Mouse (Mus musculus) gastrocnemius, adult 8-10 months (tissue): ENCODE results near the gene Hils1. TPM values are rescaled to one million over a fixed set of nuclear protein-coding genes. Genes with fewer than 3 reads are reported as not detected.
"Not testable (repeated sequence)": the region's sequence is repeated elsewhere in the genome, so short reads cannot be mapped to it uniquely, and the experiment has no call there.

Source experiments
- DNase-seq, 2 experiments: peaks; one replicate each; pipeline ENCODE4 v3.0.0; 2022; ENCODE audit warnings: low spot score in 2 of 2
- total RNA-seq, 4 experiments: library from RNA; stranded (reverse); gene quantifications; 2 replicates each; pipeline ENCODE4 v1.2.4; 2022

Hils1 gene
- total RNA-seq, 4 experiments from 2014 or later: not detected

DNA sequence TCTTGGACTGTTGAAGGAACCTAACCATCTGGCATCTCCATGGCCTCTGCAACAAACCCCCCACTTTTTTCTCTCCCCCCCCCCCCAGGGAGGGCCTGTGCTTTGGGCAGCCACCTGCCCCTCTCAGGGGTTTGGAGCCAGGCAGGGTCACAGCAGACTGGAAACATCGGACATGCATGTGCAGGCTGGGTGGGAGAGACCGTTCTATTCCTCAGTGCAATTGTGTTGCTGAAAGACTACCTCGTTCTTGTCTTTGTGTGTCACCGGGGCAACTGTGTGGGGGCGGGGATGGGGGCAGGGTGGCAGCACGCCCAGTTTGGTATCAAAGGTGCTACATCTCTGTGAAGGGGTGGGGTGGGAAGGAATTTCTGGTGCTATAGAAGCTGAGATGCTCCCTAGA lies 15.2 kb upstream of the Hils1 start:
- DNase-seq: no peak

DNA sequence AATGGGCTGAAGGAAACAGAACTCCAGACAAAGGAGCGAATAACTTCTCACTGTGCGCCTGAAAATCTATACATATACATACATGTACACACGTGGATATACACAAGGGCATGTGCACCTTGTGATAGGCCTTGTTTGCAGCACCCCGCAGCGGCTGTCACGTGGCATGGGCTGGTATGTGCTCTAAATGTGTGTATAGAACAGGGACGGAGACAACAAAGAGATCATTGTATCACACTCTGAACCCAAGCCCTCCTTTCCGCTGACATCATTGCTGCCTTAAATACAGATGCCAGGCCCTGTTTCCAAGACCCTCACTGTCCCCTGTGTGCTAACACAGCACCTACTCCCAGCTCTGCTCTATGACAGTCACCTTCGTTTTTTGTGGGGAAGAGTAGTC lies 12.3 kb upstream of the Hils1 start:
- DNase-seq: no peak

DNA sequence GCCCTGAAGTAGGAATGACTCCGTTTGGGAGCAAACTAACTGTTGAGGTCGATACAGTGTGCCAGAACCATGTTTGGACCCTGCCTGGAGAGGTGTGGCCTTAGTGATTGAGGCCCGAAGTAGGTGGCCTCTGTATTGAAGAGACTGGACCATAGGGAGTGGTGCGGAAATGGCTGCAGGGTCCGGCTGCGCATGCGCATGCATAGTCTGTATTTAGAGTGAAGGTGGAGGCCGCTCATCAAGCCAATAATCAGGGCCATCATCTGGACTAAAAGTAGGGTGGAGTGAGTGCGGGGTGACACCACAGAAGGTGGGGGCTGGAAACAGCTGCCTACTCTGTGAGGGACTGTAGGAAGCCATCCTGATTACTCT lies 9.7 kb upstream of the Hils1 start:
- peak; percentile 40 to 70 for DNase-seq

DNA sequence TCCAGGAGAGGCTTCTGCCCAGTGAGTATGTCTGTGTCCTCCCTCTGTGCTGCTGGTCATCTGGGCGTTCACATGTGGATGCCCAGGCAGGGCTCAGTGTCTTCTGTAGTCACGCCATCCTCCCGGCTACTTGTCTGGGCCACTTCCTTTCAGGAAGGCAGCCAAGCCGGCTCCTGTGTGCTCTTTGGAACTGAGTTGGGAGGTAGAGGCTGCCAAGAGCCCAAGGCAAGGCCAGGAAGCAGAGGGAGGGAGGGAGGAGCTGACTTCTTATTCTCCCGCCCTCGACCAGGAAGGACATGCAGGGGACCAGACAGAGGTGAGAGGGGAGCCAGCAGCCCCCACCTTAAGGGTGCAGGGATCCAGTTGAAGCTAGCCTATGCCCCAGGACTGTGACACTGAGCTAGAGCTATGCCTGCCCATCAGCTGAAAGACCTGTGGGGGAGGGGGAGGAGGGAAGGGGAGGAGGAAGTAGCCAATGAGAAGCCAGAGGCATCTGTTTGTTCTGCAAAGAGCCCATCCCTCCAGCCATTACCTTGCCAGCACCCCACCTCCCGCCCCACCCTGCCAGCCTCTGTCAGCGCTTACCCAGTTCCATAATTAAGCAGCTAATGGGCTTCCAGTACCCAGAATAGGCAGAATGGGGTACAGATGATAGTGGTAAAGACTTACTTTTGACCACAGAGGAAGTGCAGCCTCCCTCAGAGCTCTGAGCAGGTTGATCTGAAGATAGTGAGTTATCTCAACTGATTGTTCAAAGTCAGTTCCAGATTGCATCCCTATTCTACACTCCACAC lies 9.1 kb upstream of the Hils1 start:
- peak; percentile 82 to 91 for DNase-seq

DNA sequence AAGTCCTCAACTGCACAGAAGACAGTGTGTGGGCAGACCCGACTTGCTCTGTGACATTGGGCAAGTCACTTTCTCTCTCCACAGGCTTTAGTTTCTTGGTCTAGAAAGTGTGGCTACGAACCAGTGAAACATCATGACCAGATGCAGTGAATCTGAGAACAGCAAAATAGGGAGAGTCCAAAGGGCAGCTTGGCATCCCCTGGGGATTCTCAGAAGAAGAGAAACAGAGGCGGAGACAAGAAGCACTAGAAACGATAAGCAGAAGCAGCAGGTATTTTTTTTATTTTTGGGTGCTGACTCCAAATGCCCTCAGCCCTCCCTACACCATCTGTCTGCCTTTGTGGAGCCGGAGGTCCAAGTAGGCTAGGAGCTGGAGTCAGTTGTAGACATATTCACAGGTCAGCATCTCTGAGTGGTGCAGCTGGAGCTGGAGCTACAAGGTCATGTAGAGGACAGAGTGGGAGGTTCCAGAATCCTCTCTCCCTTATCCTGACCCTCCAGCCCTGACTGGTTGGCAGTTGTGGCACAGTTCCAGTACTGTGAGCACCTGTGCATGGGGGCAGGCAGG lies 4.8 kb upstream of the Hils1 start:
- no peak for DNase-seq

DNA sequence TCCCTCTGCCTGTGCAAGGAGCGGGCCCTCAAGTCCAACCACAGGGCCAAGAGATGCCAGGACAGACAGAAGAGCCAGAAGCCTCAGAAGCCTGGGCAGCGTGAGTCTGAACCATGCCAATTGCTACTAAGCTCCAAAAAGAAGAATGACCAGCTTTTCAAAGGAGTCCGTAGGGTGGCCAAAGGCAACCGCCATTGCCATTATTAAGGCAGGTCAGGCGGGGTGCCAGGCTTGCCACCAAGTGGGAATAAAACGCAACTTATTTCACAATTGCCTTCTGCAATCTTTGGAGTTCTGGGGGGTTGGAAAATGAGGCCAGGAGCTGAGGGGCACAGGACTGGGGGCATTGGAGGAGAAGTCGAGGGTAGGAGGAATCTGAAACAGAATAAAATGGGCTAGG lies 794 bp downstream of the Hils1 start:
- DNase-seq: no peak

DNA sequence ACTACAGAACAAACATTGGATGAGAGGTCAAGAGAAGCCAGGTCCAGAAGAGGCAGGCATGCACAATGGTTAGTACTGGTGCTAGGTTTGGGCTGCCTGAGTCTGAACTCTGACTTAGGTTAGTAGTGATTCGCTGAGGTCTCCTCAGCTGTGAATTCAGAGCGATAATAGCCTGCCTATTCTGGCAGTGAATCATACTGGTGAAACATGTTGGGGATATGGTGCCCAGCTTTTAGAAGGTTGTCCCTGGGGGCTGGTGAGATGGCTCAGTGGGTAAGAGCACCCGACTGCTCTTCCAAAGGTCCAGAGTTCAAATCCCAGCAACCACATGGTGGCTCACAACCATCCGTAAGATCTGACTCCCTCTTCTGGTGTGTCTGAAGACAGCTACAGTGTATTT lies 2.3 kb downstream of the Hils1 start:
- not testable (repeated sequence) for DNase-seq

DNA sequence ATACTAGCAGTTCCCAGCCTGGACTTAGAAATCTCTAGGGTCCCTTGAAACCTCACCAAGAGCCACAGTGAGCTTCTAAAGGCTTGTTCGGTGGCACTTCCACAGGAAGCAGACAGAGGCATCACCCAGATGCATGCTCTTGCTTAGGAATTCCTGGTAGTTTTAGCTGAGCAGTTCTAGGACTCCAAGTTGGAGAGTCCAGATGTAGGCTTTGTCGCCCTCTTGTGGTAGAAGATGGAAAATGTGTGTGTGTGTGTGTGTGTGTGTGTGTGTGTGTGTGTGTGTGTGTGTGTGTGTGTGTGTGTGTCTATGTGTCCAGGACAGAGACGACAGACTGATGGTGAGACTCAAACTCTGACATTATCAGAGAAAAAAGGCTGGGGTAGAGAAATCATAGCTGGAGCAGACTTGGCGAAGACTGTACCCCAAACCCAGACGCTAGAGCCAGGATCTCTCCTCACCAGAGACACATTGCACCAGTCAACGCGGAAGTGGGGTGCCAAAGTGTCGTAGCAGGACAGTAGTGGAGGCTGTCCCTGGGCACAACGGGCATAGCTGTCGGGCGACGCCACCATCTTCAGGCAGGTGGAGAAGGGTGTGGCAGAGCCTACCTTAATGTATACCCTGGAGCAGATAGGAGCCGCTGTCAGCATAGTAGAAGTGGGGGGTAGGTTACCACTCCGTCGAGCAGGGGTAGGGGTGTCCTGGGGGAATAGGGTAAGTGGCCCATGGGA lies 3.0 kb downstream of the Hils1 start:
- DNase-seq: peak; percentile 59 to 66

DNA sequence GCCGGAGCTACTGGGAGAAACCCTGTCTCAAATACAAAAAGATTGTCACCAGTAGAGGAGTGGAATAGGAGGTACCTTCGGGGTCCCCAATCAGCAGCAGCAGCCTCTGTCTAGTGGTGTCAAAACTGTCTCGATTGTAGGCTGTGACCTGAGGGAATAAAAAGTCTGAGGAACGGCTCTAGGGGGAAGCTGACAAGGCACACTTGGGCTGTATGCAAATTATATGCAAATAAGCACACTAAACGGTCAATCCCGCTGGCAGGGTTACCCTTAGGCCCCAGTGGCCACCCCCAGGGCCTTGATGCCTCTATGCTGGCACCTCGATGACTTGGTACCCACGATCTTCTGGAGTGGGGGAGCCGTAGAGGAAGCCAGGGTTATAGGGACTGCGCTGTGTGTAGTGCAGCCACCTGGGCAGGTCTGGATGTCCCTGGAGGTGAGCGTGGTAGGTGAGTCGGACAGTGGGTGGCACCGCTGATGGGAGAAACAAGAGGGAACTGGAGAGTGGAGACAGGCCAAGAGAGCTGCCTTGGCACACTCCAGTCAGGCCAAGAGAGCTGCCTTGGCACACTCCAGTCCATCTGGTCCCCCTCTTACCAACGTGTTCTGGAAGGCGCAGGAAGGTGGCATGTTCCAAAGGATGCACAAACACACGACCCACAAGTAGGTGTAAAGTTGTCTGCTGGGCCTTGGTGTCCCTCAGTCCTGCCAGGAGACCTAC lies 4.7 kb downstream of the Hils1 start:
- DNase-seq: no peak

DNA sequence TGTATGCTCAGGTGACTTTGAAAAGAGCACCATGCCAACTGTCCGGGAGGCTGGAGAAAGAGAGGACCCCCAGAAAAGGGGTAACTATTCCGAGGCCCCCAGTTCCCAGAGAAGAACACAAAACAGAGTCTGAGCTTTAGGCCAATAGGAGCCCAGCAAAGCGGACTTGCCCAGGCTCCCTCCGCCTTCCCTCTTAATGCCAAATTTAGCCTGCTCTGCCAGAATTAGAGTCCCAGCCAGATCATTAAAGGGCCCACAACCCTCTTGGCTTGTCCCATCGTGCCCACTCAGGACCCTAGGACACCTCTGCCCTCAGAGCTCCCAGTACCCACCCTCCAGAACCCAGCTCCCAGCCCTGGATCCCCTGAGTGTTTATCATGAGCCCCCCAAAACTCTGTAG lies 5.5 kb downstream of the Hils1 start:
- DNase-seq: peak in 1 of 2 experiments; percentile 12

DNA sequence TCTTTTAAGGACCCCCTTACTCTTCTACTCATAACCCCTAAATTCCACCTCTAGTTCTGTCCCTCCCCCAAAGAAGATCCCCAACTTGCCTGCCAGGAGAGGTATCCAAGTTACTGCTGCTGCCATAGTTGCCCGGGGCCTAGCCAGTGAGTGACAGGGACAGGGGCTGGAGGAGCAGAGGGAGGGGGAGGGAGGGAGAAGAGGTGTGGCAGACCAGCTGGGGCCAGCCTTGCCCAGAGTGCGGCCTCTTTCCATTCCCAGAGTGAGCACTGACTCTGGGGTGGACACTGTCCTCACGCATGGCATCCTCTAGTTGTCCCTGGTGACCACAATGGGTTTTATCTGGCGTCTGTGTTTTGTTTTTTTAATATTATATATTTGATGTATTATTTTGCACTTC lies 5.9 kb downstream of the Hils1 start:
- DNase-seq: peak in 1 of 2 experiments; percentile 68

DNA sequence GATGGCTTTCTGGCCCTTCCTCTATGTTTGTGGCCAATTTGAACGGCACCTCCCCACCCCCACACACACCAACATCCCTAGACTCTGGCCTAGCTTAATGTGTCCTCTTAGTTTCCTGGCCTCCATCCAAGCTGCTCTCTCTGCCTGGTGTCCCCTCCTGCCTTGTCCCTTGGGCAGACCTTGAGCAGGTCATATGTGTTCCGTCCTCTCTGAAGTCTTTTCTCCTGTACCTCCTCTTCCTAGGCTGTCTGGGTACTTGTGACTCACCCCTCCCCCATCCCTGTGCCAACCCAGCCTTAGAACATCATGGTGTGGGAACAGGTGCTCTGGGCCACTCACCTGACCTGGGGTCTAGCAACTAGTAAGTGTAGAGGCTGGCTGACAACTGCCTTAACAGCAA lies 7.6 kb downstream of the Hils1 start:
- DNase-seq: peak in 1 of 2 experiments; percentile 36

DNA sequence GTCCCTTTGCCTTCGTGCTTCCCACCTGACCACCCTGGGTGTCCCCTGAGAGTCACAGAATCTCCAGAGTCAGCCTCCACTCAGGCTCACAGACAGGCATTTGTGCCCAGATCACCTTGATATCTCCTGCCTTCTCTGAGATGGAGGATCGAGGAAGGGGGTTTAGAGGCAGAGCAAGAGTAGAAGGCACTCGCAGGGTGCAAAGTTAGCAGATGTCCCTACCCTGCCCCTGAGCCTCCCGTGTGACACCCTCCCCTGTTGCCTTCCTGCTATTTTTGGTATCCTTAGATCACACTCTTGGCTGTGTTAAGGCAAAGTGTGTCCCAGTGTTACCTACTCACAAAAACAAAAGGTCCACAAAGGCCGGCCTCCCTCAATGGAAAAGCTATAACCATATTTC lies 8.8 kb downstream of the Hils1 start, which contains the start of gene Sgca:
Gene Sgca, minus strand, starts transcription at position 129 of the 400 bp plus-strand sequence.
- peak in 1 of 2 experiments; percentile 40 for DNase-seq

DNA sequence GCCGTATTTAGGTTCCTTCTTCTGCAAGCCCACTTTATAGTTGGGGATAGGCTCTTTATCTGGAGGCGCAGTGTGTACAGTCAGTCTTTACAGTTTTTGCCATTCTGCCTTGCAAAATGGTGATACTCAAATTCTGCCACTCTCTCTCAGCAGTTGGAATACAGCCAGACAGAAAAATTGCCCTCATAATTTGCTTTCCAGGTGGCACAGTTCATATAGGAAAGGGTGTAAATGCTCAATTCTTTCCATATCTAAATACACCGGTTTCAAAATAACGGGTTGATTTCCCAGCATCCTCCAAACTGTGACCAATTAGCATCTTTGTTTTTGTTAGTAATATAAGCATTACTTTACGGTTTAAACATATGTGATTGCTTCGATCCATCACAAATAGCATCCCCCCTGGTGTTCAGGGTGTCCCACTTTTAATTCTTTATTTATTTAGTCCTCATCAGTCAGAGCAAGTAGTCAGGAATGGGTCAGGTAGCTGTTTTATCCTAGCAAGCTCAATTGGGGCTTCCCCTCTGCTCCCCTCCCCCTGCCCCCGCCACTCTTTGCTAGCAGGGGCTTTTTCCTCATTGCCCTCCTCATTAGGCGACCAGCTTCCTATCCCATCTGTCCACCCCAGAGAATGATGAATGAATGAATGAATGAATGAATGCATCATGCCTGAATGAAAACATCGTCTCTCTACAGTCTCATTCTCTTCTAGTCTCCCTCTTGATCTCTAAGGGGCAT lies 11.0 kb downstream of the Hils1 start:
- DNase-seq: no peak

DNA sequence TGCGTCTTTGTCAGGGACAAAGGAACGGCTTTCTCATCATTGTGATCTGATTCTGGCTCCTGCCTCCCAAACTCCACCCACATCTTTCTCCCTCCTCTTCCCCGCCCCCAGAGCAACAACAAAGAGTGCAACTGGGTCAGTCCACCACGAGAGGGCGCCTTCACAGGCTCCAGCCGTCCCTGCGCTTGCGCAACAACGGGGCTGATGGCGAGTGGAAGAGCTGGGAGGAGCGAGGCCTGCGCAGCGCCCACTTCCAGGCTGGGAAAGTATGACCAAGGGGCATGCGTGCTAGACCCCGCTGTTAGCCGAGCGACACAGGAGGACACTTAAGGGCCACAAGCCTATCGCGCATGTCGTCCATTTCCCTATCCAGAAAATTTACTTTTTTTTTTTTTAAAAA lies 11.6 kb downstream of the Hils1 start:
- DNase-seq: peak; percentile 88 to 92

DNA sequence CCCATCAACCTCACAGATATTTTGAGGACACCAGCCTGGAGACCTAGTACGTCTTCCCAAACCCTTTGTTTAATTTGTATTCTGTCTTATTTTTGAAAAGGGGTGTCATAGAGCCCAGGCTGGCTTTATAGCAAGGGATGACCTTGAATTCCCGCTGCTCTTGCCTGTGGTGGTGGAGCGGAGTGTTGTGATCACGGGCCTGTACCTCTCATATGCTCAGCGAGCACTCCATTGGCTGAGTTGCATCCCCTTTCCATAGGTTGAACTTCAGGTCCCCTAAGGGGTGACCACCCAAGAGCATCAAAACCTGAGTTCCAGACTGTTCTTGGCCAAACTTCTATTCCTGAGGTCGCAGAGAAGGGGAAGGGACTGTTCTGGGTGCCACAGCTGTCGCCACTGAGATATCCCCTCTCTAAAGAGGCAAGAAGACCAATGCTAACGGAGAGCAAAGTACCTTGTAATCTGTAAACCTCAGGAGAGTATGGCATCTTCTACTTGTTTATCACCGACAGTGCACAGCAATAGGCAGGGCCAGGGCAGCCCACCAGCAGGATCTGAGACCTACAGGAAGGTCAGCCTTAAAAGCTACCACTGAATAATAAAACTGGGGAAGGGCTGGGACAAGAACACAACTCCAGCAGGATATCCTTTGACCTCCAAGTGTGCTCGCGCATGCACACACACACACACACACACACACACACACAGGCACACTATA lies 12.2 kb downstream of the Hils1 start:
- no peak for DNase-seq

DNA sequence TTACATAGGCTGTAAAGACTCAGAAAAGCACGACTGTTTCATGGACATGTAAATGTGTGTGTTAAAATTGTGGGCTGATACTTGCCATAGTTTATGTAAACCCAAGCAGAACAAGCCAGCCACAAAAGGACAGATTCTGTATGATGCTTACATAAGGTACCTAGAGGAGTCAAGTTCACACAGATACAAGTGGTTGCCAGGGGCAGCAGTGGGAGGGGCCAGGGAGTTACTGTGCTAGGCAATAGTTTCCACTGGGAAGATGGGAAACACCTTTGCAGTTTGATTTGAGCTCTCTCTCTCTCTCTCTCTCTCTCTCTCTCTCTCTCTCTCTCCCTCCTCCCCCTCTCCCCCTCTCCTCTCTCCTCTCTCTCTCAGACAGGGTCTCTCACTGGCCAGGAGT lies 17.7 kb downstream of the Hils1 start:
- DNase-seq: no peak

DNA sequence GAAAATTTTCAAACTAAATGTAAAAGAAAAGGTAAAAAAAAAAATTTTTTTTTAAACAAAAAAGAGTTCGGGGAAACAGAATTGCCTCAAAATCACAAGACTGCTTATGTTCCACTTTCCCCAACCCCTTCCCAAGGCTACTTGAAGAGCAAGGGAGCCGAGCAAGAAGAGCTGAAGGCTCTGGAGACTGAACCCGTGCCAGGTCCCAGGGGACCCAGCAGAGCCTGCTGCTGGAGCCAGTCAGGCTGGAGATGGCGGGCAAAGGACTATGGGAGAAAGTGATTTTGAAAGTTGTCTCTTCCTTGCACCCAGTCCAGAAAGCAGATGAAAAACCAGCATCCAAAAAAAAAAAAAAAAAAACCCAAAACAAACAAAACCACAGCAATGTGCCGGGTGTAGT lies 18.4 kb downstream of the Hils1 start:
- DNase-seq: no peak

DNA sequence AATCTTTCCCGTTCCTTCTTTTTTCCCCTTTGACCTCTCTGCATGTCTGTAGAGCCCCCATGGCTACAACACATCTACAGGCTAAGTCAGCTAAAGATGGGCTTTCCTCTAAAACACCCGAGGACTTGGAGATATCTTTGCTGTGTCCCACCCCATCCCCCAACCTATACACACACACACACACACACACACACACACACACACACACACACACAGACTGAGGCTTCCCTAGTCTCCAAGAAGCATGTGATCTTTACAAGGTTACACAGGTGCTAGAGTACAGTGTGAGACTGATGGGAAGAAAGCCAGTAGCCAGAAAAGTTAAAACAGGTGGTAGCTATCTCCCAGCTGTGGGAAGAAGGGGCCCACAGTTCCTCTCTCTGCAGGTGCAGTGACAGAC lies 19.0 kb downstream of the Hils1 start:
- DNase-seq: no peak

DNA sequence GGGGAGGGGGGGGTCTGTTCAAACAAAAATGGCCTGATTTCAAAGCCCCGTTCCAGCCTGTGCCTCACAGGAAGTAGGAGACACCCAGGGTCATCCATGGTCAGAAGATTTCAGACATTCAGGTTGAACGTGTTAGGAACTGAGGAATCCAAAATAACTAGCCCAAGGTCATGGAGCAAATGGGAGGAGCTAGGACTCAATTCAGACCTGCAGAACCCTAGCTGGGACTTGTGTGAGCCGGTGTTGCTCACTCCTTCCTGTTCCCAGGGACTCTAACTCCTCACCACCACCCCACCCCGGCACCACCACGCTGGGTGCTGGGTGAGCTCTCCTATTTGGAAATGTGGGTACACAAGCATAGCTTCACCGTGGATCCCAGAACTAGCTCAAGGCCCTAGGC lies 19.9 kb downstream of the Hils1 start:
- no peak for DNase-seq
